Mouse (Mus musculus): ENCODE data around the gene Ndufv1.
"Not testable (repeated sequence)": the region's sequence is repeated elsewhere in the genome, so short reads cannot be mapped to it uniquely, and the experiment has no call there.

Gene Ndufv1

DNA sequence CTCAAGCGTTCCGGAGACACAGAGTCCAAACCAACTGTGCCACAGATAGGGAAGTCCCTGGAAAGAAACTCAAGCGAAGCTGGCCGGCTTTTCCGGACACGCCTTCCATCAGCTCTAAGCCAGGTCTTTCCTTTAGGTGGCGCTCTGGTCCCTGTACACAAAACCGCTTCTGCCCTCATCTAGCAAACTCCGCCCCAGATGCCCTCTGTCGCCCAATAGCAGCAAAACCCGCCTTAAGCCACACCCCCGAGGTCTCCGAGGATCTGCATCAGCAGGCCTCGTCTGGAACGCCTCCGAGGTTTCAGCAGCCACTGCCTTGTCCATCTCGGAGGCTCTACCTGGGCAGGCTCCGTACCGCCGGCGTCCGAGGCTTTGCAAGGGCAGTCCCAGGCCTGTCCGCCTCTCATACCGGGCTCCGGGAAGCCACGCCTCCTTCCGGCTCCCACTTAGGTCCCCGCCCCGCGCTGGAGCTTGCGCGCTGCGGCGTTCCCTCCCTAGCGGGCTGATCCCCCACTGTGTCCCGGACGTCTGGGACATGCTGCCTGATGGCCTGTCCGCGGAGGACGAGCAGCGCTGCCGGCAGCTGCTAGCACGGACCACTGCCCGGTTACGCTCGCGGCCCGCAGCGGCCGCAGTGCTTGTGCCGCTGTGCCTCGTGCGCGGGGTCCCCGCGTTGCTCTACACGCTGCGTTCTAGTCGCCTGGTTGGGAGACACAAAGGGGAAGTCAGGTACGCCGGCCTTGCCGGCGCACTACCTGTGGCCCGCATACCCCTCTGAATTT is 12.3 kb downstream of the Ndufv1 start, which contains the start of the genes Nudt8 and Gm49405:
Nudt8 (plus strand) TSS at position 462 of the 782 bp plus-strand sequence.
Gm49405 (plus strand) TSS at position 508 of the 782 bp plus-strand sequence.
- peak; percentile 97 for DNase-seq

DNA sequence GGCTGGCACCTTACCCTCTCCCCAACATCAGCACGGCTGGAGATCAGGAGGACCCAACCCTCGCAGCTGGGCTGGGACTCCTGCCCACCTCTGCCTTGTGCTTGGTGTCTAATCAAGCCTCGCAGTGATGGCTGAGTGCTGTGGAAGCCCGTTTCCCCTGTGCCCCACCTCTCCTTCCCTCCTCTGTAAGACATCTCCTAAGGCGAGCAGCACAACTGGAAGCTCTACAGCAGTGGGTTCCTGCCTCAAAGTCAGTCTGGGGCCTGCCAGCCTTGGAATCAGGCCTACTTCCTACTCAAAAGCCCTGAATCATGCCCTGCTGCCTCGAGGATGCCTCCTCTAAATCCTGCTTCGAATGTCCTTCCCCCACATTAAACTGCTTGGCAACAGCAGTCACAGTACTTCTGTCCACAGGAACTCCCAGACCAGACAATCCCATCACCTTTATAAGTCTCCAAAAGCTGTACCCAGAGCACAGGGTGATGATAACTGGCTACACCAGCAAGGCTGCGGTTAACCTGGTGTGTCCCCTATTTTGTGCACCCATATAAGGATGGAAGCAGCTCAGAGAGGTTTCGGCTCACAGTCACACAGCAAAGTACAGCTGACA is 13.4 kb downstream of the Ndufv1 start:
- DNase-seq = no peak

DNA sequence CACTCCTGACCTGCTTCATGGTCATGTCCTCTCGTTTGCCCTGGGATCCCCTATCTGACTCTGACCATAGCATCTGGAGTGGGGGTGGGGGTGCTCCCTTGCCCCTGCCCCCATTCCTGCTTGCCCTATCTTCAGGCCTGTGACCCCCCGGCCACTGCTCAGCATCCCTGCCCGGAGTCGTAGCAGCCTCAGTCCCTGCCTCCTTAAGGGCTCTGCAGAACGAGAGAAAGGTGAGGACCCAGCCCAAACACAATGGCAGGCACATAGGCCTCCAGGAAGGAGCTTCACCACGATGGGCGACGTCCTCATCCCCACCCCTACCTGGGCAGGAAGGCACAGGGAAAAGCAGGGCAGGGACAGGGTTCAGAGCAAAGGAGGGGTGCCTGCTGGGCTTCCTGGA is 14.3 kb downstream of the Ndufv1 start:
- DNase-seq = no peak

DNA sequence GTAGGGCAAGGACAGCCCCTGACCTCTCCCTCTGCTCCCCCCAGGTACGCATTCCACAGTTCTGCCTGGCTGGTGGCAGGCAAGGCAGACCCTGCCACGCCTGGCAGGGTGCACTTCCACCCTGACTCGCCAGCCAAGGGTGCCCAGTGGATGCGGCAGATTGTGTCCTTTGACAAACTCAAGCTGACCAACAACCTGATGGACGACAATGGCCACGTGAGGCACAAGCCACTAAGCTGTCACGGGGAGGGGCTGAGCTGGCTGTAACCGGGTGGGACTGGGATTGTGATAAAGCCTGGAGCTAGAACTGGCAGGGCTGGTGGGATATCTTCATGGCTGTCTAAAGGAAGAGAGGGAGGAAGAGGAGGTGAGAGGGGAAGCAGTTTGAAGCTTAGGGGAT is 15.4 kb downstream of the Ndufv1 start:
- DNase-seq = no peak

DNA sequence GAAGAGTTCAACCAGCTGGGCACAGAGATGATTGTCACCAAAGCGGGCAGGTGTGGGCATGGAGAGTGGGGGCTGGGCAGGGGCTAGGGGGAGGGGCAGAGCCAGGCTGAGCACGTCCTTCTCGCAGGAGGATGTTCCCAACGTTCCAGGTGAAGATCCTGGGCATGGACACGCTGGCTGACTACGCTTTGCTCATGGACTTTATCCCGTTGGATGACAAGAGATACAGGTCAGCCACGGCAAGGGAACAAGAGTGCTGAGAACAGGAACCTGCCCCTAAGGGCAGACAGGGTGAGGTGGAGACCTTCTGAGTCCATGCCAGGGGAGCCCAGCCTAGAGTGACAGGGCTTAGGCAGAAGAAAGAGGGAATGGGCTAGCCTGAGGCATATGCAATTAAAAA is 15.9 kb downstream of the Ndufv1 start:
- no peak for DNase-seq

DNA sequence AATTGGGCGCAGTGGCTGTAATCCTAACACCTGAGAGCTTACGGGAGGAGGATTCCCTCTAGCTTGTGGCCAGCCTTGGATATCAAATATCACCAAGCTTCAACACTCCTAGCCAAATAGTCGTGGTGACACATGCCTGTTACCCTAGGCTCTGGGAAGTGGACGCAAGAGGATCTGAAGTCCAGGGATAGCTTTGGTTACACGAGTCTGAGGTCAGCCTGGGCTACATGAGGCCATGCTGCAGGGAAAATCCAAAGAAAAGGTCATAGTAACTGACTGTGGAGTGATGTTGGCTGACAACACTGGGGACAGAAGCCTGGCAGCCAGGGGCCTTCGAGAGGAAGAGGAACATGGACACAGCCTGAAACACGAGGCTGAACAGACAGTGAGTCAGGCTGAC is 16.5 kb downstream of the Ndufv1 start:
- DNase-seq = no peak

DNA sequence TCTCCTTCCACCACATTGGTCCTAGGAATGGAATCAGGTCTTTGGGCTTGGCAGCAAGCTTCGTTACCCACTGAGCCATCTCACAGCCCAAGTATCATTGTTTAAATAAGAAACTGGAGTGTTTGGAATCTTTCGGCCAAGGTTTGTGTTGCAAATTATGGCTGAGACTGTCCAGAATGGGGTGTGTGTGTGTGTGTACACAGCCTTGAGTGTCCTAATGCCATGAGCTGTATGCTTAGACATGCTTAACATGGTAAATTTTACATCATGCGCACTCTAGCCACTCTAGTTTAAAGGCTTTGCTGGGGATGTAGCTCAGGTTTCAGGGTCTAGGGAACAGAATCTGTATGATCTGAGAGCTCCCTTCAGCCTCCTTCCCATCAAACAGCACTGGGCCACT is 17.1 kb downstream of the Ndufv1 start:
- no peak for DNase-seq

DNA sequence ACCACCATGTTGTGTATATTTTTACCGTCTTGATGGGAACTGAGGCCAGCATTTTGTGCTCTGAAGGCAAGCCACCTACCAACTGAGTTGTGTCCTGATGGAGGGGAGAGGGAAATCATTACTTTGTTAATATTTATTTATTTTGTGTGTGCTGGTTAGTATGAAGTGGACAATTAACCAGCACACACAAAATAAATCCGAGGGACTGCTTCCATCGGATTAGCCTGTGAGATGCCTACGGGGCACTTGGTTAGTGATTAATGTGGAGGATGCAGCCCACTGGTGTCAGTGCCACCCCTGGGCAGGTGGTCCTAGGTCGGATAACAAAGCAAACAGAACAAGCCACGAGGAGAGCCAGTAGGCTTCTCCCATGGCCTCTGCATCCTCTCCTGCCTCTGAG is 17.7 kb downstream of the Ndufv1 start:
- no peak for DNase-seq

DNA sequence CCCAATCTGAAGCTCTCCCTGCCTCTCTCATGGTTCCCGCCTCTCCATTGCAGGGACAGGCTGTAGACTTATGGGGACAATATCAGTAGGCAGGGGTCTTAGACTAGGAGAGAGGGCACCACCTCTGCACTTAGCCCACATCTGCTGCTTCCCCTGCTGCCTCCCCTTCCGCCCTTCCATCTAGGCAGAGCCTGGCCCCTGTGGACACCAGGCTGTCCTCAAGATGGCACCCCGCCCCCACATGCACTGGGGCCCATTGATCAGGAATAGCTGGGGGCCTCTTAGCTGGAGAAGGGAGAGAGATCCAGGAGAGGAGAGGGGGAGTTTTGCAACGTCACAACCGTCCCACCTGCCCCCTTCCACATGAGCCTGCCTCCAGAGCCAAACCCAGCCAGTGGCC is 20.2 kb downstream of the Ndufv1 start, which contains the start of gene Tbx10:
Tbx10 (plus strand) TSS at position 337 of the 400 bp plus-strand sequence.
- DNase-seq = no peak

DNA sequence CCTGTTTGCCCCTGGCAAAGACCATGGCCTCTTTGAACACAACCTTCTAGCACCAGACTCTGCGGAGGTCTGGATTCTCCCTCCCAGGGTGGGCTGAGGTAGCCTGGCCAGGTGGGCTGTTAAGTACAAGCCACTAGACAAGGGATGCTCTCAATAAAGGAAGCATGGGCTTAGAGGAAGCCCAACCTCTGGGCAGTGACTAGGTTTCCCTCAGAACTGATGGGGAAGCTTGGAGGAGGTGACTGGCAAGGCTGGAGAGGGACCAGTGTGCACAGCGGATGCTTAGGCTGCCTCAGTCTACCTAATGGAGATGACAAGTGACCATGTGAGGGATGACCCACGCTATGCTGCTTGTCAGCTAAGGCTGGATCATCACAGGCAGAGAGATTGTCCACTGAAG is 20.6 kb downstream of the Ndufv1 start:
- DNase-seq = no peak

DNA sequence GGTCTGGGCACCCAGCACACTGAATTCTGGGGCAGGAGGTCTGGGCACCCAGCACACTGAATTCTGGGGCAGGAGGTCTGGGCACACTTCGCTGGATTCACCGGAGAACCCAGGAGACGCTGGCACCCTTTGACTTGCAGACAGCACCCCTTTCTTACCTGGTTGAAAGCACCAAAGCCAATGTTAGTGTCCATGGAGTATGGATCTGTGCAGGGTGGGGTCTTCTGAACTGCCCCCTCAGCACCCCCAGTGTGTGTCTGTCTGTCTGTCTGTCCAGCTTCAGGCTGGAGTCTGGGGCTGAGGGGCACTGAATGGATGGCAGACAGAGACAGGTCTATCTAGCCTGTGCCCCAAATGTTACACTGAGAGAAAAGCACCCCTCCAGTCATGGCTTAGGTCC is 21.0 kb downstream of the Ndufv1 start:
- no peak for DNase-seq

DNA sequence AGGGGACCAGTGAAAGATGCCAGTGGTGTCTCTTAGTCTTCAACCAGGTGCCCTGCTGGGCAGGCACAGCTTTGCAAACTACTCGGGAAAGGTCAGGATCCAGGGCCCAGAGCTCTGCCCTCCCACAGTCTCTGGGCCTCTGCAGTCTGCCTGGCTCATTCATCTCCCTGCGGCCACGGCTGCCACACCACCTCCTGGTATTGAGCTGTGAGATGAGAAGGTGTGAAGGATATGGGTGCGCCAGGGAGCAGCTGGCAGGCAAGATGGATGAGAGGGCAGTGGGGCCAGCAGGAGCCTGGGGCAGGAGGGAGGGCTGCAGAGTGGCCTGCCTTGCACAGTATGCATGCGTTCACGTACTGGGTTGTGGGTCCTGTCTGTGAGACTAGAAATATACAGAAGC is 21.8 kb downstream of the Ndufv1 start:
- DNase-seq = no peak

DNA sequence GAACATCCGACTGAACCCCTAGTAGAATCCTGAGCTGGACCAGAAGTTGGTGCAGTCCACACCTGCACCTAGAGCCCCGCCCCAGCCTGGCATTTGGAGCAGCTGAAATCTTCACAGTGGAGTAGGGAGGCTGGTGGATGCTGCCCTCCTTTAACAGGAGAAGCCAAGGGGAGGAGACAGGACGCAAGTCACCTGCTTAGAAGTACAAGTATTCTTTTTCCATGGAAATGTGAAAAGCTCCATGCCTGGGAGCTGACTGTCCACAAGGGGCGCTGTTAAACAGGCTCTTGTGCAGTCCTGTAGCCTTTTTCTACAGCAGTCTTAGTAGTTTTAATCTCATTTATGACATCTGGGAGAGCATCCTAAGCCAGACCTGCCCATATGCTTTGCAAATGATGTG is 23.9 kb downstream of the Ndufv1 start:
- no peak for DNase-seq

DNA sequence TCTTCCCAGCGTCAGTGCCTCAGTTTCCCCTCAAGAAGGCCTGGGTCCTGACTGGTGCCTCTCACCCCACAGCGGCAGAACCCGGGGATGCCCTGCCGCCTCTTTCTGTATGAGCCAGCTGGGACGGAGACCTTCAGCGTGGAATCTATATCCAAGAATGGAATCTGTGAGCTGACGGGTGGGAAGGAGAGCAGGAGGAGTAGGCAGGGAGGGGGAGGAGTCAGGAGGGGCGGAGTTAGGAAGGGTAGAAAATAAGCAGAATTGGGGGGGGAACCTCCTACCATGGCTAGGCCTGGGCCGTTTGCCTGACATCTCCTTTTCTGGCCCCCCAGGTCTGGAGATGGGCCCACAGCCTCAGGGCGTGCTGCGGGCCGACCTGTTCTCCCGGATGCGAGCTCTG is 24.5 kb downstream of the Ndufv1 start:
- no peak for DNase-seq

DNA sequence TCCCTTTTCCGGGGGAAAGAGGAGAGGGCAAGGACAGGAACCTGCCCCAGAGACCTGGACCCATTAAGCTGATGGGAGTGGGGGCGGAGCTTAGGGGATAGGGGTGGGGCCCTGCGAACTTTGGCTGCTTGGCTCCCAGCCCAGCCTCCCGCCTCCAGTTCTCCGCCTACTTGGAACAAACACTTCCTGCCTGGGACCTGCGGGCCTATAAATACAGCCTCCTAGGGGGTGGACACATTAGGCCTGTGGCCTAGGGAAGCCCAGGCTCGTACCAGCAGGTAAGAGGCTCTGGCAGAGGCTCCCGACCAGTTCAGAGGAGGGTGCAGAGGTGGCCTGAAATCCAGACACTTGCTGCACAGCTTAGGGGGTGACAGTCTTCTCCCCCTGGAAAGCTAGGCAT is 26.3 kb downstream of the Ndufv1 start, which contains the start of gene Acy3:
Acy3 (plus strand) TSS at position 237 of the 400 bp plus-strand sequence.
- peak; percentile 18 for DNase-seq

DNA sequence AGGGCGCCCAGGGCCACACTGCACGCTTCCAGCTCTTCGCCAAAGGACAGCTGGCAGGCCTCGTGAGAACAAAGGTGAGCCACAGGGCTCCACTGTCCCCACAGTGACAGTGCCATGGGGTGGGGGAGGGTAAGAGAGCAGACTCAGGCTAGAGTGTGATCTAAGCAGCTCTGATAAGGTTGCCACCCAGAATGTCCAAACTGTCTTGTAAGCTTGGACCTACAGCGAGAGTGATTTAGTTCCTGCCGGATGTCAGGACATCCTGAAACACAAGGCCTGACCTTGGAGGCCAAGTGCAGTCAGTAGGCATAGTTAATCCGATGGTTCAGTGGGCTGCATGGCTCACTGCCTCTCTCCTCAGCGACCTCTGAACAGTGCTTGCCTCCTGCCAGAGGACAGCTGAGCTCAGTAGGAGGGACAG is 27.3 kb downstream of the Ndufv1 start:
- no peak for DNase-seq

DNA sequence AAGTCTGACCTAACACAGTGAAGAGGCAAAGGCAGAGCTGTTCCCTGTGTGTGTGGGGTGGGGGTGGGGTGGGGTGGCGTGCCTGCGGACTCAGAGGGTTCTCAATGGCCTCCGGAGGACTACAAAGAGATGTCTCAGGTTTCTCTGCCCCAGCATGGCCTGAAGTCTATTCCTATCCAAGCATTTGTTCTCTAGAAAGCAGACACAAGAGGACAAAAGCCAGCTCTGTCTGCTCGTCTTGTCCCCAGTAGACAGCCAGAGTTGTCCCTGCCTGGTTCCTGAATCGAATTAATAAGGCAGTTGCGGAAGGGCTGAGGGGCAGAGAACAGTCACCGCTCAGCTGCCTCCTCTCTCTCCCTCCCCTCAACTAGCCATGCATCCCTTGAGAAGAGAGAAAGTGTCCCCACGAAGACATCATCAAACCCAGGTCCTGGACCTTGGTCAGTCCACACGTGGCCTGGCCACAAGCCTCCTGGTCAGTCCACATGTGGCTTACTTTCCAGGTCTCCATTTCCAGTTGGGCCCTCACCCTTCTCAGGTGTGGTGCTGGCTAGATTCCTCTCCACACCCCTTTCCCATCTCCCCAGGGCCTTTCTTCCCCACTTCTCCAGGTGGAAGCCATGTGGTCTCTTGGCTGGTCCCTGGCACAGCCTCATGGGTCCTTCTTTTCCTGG is 28.9 kb downstream of the Ndufv1 start:
- no peak for DNase-seq

DNA sequence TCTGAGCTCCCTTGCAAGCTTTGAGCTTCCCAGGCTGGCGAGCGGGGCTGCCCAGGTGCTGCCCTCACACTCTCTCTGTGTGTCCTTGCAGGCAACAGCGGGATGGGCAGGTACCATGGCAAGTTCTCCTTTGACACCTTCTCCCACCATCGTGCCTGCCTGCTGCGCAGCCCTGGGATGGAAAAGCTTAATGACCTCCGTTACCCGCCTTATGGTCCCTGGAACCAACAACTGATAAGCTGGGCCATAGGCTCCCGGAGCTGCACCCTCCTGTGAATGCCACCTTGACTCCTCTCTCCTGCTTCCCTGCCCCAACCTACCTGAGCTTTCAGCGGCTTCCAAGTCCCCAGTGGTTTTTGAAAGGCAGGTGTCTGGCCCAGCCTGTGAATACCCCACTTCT is 31.7 kb downstream of the Ndufv1 start:
- DNase-seq = no peak

DNA sequence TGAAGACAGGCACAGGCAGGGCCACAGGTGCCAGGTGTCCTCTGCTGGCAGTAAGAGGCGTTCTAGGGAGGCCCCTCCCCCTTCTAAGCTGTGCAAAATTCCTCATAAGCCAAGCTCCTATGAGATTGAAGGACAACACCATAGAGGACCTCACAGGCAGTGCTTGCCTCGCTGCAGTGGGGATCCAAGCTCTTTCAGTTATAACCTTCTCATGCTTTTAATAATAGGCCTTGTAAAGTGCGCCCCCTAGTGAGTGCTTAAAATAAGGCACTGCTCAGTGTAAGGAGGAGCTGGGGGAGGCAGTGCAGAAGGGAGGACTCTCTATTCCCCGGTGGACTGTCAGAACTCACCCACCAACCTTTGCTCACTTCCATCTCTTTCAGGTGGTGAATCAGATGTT is 32.3 kb downstream of the Ndufv1 start:
- peak; percentile 77 for DNase-seq

DNA sequence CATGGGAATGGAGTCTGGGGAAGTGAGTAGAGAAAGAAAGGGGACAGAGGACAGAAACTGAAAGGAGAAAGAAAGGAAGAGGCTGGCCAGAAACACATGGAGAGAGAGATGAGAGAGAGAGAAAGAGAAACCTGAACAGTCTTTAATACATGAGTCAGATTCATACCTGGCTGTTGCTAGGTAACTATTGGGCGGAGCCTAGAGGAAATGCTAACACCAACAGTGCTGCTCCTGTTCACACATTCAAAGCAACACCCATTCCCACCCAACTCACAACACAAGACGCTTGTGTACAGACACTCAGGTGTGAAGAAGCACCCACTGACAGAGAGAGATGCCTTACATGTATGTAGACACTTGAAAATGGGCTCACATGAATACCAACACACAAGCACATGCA is 36.7 kb downstream of the Ndufv1 start:
- DNase-seq = no peak

DNA sequence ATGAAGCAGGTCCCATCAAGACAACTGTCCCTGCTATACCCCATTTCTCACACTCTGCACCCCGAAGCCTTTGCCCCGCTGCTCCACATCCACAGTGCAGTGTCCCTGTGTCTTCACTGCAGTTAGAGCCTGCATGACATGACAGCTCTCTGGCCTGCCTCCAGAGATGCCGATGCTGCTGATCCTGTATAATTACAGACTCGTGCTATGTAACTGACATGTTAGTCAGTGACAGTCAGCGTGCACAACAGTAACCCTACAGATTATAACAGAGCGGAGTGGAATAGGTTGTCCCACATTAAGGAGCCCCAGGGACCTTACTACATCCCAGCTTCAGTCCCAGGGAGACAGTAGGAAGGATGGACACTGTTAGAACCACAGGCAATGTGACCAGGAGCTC is 38.0 kb downstream of the Ndufv1 start:
- not testable (repeated sequence) for DNase-seq

DNA sequence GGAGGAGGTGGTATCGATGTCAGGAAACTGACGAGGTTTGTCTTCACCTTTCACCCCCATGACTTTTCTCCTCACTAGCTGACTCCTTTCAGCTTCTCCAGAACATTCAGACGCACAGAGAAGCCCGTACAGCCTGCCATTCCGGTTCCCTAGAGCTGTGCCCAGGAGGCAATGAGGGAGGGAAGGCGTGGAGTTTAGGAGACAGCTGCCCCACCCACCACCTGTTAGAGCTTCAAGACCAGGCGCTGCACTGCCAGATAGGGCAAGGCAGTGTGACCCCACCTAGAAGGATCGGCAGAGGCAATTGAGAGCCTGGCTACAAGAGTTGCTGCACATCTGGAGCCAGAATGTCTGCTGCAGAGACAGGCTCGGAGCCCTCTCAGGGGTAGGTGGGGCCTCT is 40.4 kb downstream of the Ndufv1 start, which contains the start of gene Aldh3b2:
Aldh3b2 (plus strand) TSS at position 100 of the 400 bp plus-strand sequence.
- no peak for DNase-seq

DNA sequence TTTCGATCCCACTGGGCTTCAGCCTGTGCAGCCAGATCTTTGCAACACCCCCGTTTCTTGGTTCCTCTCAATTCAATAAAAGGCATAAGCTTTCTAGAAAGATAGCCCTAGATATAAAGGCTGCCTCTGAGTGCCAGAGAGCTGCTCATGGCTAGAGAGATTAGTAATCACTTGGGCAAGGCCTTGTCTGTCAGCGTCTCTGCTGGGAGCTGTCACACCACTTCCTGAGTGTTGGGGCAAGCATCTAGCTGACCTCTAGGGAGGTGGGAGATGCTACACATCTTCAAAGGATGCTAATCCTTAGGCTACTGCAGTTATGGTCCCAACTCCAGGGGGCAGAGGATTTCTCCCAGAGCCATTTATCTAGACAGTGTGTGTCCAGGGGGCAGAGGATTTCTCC is 45.3 kb downstream of the Ndufv1 start:
- DNase-seq = no peak

Measured in thymus, postnatal 25 days (tissue).